Mouse (Mus musculus): ENCODE measurements around the gene Gxylt2. TPM values are rescaled to one million over a fixed set of nuclear protein-coding genes. Genes with fewer than 3 reads are reported as not detected.

Gxylt2 gene
- polyA plus RNA-seq, 1 experiment from 2014 or later = 0.81 TPM

DNA sequence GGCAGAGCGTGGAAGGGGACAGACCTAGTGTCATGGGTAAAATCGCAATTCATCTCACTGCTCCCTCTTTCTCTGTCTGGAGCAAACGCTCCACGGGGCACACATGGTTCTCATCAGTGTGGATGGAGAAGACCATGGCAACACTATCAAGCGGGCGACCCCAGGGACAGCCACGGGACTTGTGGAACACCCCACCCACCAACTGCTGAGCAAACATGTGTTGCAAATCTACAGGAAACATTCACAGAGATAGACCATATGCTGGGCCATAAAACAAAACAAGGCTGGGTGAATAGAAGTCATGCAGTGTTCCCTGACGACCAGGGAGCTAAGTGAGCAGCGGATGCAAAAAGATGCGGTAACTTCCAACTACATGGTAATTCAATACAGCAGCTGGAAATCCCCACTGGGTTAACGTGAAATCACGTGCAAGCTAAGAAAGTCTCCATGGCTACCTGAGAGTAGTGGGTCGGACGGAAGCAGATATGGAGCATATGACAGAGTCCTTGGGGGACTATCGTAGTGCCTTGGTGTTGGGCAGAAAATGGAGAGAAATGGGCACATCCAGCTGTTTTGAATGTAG, 71.5 kb downstream of the Gxylt2 start:
- WGBS = 87% methylated on average over 15 of the region's 15 CpGs
- Histone ChIP-seq H3K27ac (ENCODE audit: low read depth, low read length) (no peak overlapping the region), H3K36me3 (ENCODE audit: control insufficient read depth, insufficient read depth, low read length) (no peaks in the 10 kb centered on the region), H3K4me2 (ENCODE audit: low read length) (no peak overlapping the region), H3K4me1 (ENCODE audit: control insufficient read depth, insufficient read depth, low read length) (no peaks in the 10 kb centered on the region), H3K9ac (ENCODE audit: low read length) (no peak overlapping the region), H3K27me3 (replicated peaks; ENCODE audit: control insufficient read depth, insufficient read depth, low read length) (no peaks in the 10 kb centered on the region), H3K4me3 (ENCODE audit: low read depth, low read length) (no peak overlapping the region), H3K9me3 (replicated peaks; ENCODE audit: control insufficient read depth, low read length) (no peaks in the 10 kb centered on the region)
- ATAC-seq (no peak), DNase-seq (ENCODE audit: low spot score) (no peak)

DNA sequence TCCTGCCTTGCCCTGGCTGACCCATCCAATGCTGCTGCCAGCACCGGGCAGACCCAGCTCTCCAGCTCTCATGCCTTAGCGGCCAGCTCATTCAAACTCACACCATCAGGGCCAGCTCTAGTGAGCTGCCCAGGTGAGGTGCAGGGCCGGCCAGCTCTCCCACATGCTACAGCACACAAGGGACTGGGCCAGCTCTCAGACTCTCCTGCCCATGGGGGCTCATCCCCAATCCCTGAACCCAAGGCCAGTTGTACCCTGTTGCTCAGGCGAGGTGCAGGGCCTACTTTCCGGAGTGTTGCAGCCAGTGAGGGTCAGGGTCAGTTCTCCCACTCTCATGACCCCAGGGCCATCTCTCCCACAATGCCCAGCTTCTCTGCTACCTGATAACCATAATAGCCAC, 74.1 kb downstream of the Gxylt2 start:
- H3K27me3 ChIP-seq (replicated peaks; ENCODE audit: control insufficient read depth, insufficient read depth, low read length) = no peaks in the 10 kb centered on the region
- DNase-seq (ENCODE audit: low spot score) (no peak), ATAC-seq (no peak)
- H3K4me2 ChIP-seq (ENCODE audit: low read length) = no peak overlapping the region
- 89% methylated on average over 5 of the region's 5 CpGs for WGBS
- H3K4me3 ChIP-seq (ENCODE audit: low read depth, low read length) = no peak overlapping the region
- H3K27ac ChIP-seq (ENCODE audit: low read depth, low read length) = no peak overlapping the region
- H3K9ac ChIP-seq (ENCODE audit: low read length) = no peak overlapping the region
- no peaks in the 10 kb centered on the region for H3K36me3 ChIP-seq (ENCODE audit: control insufficient read depth, insufficient read depth, low read length)
- H3K4me1 ChIP-seq (ENCODE audit: control insufficient read depth, insufficient read depth, low read length) = no peaks in the 10 kb centered on the region
- H3K9me3 ChIP-seq (replicated peaks; ENCODE audit: control insufficient read depth, low read length) = no peaks in the 10 kb centered on the region

DNA sequence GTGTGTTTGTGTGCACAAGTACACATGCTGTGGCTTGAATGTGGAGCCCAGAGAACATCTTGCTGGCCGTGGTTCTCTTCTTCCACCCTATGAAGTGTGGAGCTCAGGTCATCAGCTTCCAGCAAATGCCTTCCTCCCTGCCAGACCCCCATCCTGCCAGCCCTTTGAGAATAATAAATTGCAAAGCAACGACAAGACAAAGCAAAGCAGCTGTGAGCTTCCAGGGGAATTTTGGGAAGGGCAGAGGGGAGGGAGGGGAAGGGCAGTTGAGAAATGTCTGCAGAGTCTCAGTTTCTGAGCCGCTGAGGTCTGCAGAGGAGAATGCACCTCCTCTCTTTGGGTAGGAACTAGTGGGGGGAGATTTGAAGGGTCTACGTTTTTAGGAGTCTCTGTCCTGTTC, 75.9 kb downstream of the Gxylt2 start:
- no peaks in the 10 kb centered on the region for H3K4me1 ChIP-seq (ENCODE audit: control insufficient read depth, insufficient read depth, low read length)
- no peak overlapping the region for H3K4me2 ChIP-seq (ENCODE audit: low read length)
- ATAC-seq (no peak), DNase-seq (ENCODE audit: low spot score) (no peak)
- no peaks in the 10 kb centered on the region for H3K9me3 ChIP-seq (replicated peaks; ENCODE audit: control insufficient read depth, low read length)
- no peak overlapping the region for H3K9ac ChIP-seq (ENCODE audit: low read length)
- WGBS = 34% methylated on average over 4 of the region's 4 CpGs
- no peaks in the 10 kb centered on the region for H3K27me3 ChIP-seq (replicated peaks; ENCODE audit: control insufficient read depth, insufficient read depth, low read length)
- H3K36me3 ChIP-seq (ENCODE audit: control insufficient read depth, insufficient read depth, low read length) = no peaks in the 10 kb centered on the region
- no peak overlapping the region for H3K27ac ChIP-seq (ENCODE audit: low read depth, low read length)
- no peak overlapping the region for H3K4me3 ChIP-seq (ENCODE audit: low read depth, low read length)

DNA sequence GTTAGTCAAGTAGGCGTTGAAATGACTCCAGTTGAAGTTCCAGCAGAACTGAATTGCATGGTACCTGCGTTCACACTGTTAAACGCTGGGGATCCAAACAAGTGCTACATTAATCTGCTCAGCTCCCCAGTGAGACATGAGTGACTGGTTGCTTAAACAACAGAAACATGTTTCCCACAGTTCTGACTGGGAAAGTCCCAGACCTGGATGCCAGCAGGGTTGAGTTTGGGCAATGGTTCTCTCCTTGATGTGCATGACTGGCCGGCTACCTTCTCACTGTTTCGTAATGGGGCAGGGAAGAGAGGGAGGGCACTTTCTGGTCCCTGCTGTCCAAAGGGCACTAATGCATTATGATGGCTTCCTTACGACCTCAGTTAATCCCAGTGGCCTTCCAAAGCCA, 77.1 kb downstream of the Gxylt2 start:
- Histone ChIP-seq H3K27ac (ENCODE audit: low read depth, low read length) (no peak overlapping the region), H3K4me1 (ENCODE audit: control insufficient read depth, insufficient read depth, low read length) (no peaks in the 10 kb centered on the region), H3K4me2 (ENCODE audit: low read length) (no peak overlapping the region), H3K36me3 (ENCODE audit: control insufficient read depth, insufficient read depth, low read length) (no peaks in the 10 kb centered on the region), H3K9ac (ENCODE audit: low read length) (no peak overlapping the region), H3K4me3 (ENCODE audit: low read depth, low read length) (no peak overlapping the region), H3K27me3 (replicated peaks; ENCODE audit: control insufficient read depth, insufficient read depth, low read length) (no peaks in the 10 kb centered on the region), H3K9me3 (replicated peaks; ENCODE audit: control insufficient read depth, low read length) (no peaks in the 10 kb centered on the region)
- no peak for DNase-seq (ENCODE audit: low spot score)
- WGBS = 90% methylated on average over 6 of the region's 6 CpGs
- no peak for ATAC-seq

DNA sequence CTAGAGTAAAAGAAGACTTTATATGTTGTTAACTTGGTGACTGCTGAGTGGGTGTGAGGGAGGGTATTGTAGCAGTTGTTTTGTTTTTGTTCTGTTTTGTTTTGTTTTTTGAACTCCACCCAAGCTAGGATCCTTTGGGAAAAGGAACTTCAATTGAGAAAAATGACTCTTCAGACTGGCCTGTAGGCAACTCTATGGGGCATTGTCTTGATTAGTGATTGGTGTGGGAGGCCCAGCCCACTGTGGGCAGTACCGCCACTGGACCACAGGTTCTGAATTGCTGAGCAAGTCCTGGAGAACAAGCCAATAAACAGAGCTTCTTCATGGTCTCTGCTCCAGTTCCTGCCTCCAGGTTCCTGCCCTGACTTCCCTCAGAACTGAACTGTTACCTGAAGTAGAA, 83.2 kb downstream of the Gxylt2 start:
- H3K27me3 ChIP-seq (replicated peaks; ENCODE audit: control insufficient read depth, insufficient read depth, low read length) = no peaks in the 10 kb centered on the region
- DNase-seq (ENCODE audit: low spot score) = no peak
- 88% methylated on average over 1 of the region's 1 CpGs for WGBS
- H3K4me2 ChIP-seq (ENCODE audit: low read length) = no peak overlapping the region
- H3K36me3 ChIP-seq (ENCODE audit: control insufficient read depth, insufficient read depth, low read length) = no peaks in the 10 kb centered on the region
- ATAC-seq = no peak
- H3K9me3 ChIP-seq (replicated peaks; ENCODE audit: control insufficient read depth, low read length) = no peaks in the 10 kb centered on the region
- H3K9ac ChIP-seq (ENCODE audit: low read length) = no peak overlapping the region
- no peak overlapping the region for H3K4me3 ChIP-seq (ENCODE audit: low read depth, low read length)
- H3K4me1 ChIP-seq (ENCODE audit: control insufficient read depth, insufficient read depth, low read length) = no peaks in the 10 kb centered on the region
- no peak overlapping the region for H3K27ac ChIP-seq (ENCODE audit: low read depth, low read length)

DNA sequence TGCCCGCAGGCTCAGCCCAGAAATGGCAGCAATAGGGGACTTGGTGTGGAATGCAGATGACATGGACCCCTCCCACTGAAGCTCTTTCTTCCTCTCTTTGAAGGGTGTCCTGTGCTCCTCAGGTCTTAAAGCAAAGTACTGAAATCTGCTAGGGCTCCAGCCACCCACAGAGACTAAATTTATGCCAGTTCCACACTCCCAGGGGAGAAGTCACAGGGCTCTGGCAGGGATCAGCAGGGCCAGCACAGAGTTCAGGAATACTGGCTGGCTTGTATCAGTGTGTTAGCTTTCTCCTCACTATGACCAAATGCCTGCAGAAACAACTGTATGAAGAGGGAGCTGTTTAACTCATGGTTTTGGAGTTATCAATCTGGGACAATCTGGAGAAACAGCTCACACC, 84.6 kb downstream of the Gxylt2 start:
- 85% methylated on average over 1 of the region's 1 CpGs for WGBS
- no peaks in the 10 kb centered on the region for H3K4me1 ChIP-seq (ENCODE audit: control insufficient read depth, insufficient read depth, low read length)
- no peaks in the 10 kb centered on the region for H3K36me3 ChIP-seq (ENCODE audit: control insufficient read depth, insufficient read depth, low read length)
- no peak overlapping the region for H3K27ac ChIP-seq (ENCODE audit: low read depth, low read length)
- H3K27me3 ChIP-seq (replicated peaks; ENCODE audit: control insufficient read depth, insufficient read depth, low read length) = no peaks in the 10 kb centered on the region
- H3K4me2 ChIP-seq (ENCODE audit: low read length) = no peak overlapping the region
- no peak for DNase-seq (ENCODE audit: low spot score)
- no peaks in the 10 kb centered on the region for H3K9me3 ChIP-seq (replicated peaks; ENCODE audit: control insufficient read depth, low read length)
- ATAC-seq = no peak
- no peak overlapping the region for H3K4me3 ChIP-seq (ENCODE audit: low read depth, low read length)
- no peak overlapping the region for H3K9ac ChIP-seq (ENCODE audit: low read length)

DNA sequence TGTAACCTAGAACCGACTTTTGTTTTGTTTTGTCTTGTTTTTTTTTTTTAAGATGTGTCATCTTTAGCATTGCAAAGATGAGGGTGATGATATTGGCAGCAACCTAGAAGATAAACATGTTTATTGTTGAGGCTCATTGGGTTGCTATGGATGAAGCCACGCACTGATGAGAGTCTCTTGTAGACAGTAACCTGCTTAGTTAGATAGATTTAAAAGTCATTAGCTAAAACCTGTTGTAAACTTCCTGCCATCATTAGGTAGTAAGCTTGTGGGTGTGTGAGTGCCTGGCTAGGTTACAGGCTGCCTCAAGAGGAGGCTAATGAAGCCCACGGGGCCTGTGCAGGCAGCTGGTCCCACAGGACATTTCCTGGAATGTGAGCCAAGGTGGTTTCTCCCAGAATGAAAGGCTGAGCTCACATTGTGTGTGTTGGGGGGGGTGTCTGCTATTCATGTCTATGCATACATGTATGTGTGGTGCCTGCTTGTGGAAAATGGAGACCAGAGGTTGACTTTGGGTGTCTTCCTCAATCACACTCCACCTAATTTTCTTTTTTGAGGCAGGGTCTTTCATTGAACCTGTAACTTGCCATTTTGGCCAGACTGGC, 87.6 kb downstream of the Gxylt2 start:
- H3K4me2 ChIP-seq (ENCODE audit: low read length) = no peak overlapping the region
- ATAC-seq (no peak), DNase-seq (ENCODE audit: low spot score) (no peak)
- H3K36me3 ChIP-seq (ENCODE audit: control insufficient read depth, insufficient read depth, low read length) = no peaks in the 10 kb centered on the region
- no peaks in the 10 kb centered on the region for H3K9me3 ChIP-seq (replicated peaks; ENCODE audit: control insufficient read depth, low read length)
- no peak overlapping the region for H3K27ac ChIP-seq (ENCODE audit: low read depth, low read length)
- H3K4me1 ChIP-seq (ENCODE audit: control insufficient read depth, insufficient read depth, low read length) = 0 out of 2 replicates have a peak, but pooled peaks cover 2% of the 10 kb centered on the region
- no peak overlapping the region for H3K4me3 ChIP-seq (ENCODE audit: low read depth, low read length)
- no peak overlapping the region for H3K9ac ChIP-seq (ENCODE audit: low read length)
- no peaks in the 10 kb centered on the region for H3K27me3 ChIP-seq (replicated peaks; ENCODE audit: control insufficient read depth, insufficient read depth, low read length)
- WGBS = 78% methylated on average over 3 of the region's 3 CpGs

DNA sequence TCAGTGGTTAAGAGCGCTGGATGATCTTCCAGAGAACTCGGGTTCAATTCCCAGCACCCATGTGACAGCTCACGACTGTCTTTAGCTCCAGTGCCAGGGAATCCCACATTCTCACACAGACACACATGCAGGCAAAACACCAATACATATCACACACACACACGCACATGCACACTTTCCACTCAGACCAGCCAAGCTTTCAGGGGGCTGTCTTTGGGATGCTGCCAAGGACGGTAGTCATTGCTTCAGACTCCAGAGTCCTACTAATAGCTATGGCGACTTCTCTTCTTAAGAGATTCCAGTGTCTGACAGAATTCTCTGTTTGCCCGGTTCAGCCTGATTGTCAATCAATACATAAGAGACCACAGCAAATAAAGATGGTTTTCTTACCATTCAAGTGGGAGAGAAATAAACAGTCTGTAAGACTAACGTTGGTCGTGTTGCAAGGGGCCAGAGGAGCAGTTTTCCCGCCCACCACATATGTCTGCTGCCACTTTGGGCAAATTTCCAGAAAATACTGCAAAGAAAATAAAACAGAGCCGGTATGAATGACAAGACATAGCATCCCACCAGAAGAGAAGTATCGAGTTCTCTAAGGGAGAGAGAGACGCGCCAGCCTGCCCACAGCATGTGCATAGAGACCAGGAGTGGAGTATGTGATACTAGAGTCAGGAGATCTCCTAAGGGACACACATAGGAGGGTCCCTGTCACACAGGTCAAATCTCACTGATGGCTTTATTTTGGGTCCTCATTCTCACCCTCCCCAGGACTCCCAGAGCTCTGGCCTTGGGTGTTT, 88.6 kb downstream of the Gxylt2 start:
- Histone ChIP-seq H3K9me3 (replicated peaks; ENCODE audit: control insufficient read depth, low read length) (no peaks in the 10 kb centered on the region), H3K4me1 (ENCODE audit: control insufficient read depth, insufficient read depth, low read length) (0 out of 2 replicates have a peak, but pooled peaks cover 2% of the 10 kb centered on the region), H3K27me3 (replicated peaks; ENCODE audit: control insufficient read depth, insufficient read depth, low read length) (no peaks in the 10 kb centered on the region), H3K27ac (ENCODE audit: low read depth, low read length) (no peak overlapping the region), H3K36me3 (ENCODE audit: control insufficient read depth, insufficient read depth, low read length) (no peaks in the 10 kb centered on the region), H3K9ac (ENCODE audit: low read length) (no peak overlapping the region), H3K4me2 (ENCODE audit: low read length) (no peak overlapping the region), H3K4me3 (ENCODE audit: low read depth, low read length) (no peak overlapping the region)
- 52% methylated on average over 14 of the region's 14 CpGs for WGBS
- ATAC-seq = peak; percentile 67; the same call in 1 of the 2 replicates
- DNase-seq (ENCODE audit: low spot score) = peak; percentile 66

DNA sequence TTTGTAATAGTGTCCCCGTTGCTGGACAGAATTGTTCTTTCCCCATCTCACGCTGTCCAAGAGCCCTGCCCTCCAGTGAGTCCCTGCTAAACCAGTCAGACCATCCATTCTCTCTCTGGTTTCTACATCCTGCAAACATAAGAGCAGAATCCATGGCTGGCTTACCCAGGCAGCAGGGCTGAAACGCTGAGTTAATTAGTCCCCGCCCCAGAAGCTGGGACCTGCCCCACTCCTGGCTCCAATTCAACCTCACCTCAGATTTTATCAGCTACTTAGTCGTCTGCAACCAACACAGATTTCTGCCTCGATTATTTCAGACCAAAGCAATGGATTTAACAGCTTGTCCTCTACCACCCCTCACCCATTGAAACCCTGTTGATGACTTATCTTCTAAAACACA, 91.3 kb downstream of the Gxylt2 start:
- peak; percentile 69 for DNase-seq (ENCODE audit: low spot score)
- Histone ChIP-seq H3K9ac (ENCODE audit: low read length) (no peak overlapping the region), H3K4me1 (ENCODE audit: control insufficient read depth, insufficient read depth, low read length) (0 out of 2 replicates have a peak, but pooled peaks cover 2% of the 10 kb centered on the region), H3K27ac (ENCODE audit: low read depth, low read length) (no peak overlapping the region), H3K27me3 (replicated peaks; ENCODE audit: control insufficient read depth, insufficient read depth, low read length) (no peaks in the 10 kb centered on the region), H3K9me3 (replicated peaks; ENCODE audit: control insufficient read depth, low read length) (no peaks in the 10 kb centered on the region), H3K36me3 (ENCODE audit: control insufficient read depth, insufficient read depth, low read length) (no peaks in the 10 kb centered on the region), H3K4me3 (ENCODE audit: low read depth, low read length) (no peak overlapping the region), H3K4me2 (ENCODE audit: low read length) (no peak overlapping the region)
- ATAC-seq = 0 out of 2 replicates have a peak, but pooled peaks have one; percentile 22
- 39% methylated on average over 6 of the region's 6 CpGs for WGBS

Data from forebrain, embryonic 14.5 days (tissue).